Mouse (Mus musculus): ENCODE results near the gene B3glct.

Gene B3glct

DNA sequence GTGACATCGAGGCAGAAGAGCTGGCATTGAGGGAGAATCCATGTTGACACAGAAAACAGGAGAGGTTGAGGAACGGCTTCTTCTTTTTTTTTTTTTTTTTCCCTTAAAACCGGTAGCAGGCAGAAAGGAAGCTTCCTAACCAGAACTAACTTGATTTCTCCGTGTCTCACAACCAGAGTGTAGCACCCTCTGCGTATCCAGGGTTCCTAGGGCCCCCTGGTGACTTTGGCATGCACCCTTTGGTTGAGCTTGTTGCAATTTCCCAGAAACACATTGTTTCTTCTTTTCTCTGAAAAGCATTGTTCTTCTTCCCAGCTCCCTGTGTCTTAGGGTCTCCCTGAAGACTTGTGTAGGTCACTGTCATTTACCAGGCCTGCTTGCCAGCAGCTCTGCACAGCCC, 73.8 kb downstream of the B3glct start:
- DNase-seq (ENCODE audit: low spot score): no peak

GRCm38 (mm10) chr5:149753073-149753472, 75.0 kb downstream of the B3glct start:
- DNase-seq (ENCODE audit: low spot score): no peak

- DNase-seq (ENCODE audit: low spot score): no peak
These were observed 89.1 kb downstream of the B3glct start for GRCm38 (mm10) chr5:149767116-149767515.

GRCm38 (mm10) chr5:149767651-149768301, 89.7 kb downstream of the B3glct start:
- no peak for DNase-seq (ENCODE audit: low spot score)

GRCm38 (mm10) chr5:149769666-149770065, 91.6 kb downstream of the B3glct start:
- DNase-seq (ENCODE audit: low spot score): no peak

- DNase-seq (ENCODE audit: low spot score): no peak
These were observed 98.0 kb downstream of the B3glct start for GRCm38 (mm10) chr5:149776038-149776437.

DNA sequence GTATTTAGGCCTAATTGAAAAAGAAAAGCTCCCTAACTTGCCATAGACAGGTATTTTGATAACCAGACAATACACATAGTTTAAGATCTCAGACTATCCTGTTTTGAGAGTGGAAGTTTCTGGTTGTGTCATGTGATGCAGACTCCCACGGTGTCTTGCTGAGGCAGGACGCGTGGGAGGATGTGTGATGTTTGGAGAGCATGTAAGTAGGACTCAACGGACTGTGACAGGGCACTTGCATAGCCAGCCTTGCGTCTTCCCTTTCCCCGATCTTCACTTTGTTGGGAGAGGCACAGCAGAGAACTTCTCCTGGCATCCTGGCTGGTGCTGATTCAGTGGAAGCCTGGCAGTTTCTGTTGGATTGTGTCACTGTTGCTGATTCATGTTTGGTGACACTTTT, 101.7 kb downstream of the B3glct start:
- DNase-seq (ENCODE audit: low spot score): no peak

- no peak for DNase-seq (ENCODE audit: low spot score)
These were observed 102.4 kb downstream of the B3glct start for GRCm38 (mm10) chr5:149780411-149780810.

DNA sequence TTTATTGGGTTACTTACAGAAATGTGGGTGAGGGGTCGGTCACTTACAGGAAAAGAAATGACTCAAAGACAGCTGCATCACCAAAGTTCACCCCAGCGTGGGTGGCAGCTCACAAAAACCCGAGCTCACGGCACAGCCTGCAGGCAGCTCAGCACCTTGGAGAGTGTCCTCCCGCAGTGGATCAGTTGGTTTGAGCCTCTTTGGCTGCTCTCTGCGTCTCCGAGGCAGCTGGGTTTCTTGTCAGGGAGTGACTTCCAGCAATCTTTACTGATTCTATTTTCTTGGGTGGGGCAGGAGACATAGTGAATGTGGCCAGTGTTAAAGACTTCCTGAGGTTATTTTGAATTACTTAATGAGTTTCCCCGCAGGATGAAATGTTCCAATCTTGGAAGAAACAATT, 112.1 kb downstream of the B3glct start:
- no peak for DNase-seq (ENCODE audit: low spot score)

GRCm38 (mm10) chr5:149810071-149810470, 132.0 kb downstream of the B3glct start:
- DNase-seq (ENCODE audit: low spot score): no peak

DNA sequence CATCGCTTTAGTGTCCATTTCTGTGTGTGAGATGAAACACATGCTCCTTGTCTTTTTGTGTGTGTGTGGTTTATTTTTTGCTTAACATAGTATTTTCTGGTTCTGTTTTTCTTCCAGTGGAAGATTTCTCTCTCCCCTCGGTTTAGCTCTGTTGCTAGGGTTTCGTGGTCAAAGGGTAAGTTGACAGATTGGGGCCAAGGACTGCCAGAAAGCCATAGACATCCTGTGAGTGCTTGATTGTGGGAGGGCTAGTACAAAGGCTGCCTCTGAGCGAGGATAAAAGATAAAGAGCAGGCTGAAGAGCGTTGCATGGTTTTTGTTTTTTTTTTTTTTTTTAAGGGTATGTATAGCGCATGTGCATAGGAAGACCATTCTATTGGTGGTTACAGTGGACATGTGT, 133.8 kb downstream of the B3glct start:
- no peak for DNase-seq (ENCODE audit: low spot score)

Data from urinary bladder, postnatal 25 days (tissue).